Mouse (Mus musculus): ENCODE measurements around the gene Rpl29. TPM values are rescaled to one million over a fixed set of nuclear protein-coding genes. Genes with fewer than 3 reads are reported as not detected.
A peak's percentile ranks its signal among the peaks of the same experiment; 100 is the strongest.

The Rpl29 gene
- total RNA-seq (2021) = 100 to 1,000 TPM; 339 to 377 TPM
- long read RNA-seq, experiment 1, transcript Rpl29-203 (4 exons, 733 nt) = major isoform, 13 of 22 reads
- long read RNA-seq, experiment 1, partial matches to known transcripts = 0 of 22 reads
- long read RNA-seq, experiment 1, other reads (novel, unspliced or antisense) = 3 of 22 reads
- long read RNA-seq, experiment 2, transcript Rpl29-201 (4 exons, 710 nt) = minor isoform, 16 of 84 reads
- long read RNA-seq, experiment 2, transcript Rpl29-203 (4 exons, 733 nt) = major isoform, 59 of 84 reads
- long read RNA-seq, experiment 2, transcript Rpl29-204 (3 exons, 845 nt) = minor isoform, 6 of 84 reads
- long read RNA-seq, experiment 2, partial matches to known transcripts = 0 of 84 reads
- long read RNA-seq, experiment 2, other reads (novel, unspliced or antisense) = 3 of 84 reads

DNA sequence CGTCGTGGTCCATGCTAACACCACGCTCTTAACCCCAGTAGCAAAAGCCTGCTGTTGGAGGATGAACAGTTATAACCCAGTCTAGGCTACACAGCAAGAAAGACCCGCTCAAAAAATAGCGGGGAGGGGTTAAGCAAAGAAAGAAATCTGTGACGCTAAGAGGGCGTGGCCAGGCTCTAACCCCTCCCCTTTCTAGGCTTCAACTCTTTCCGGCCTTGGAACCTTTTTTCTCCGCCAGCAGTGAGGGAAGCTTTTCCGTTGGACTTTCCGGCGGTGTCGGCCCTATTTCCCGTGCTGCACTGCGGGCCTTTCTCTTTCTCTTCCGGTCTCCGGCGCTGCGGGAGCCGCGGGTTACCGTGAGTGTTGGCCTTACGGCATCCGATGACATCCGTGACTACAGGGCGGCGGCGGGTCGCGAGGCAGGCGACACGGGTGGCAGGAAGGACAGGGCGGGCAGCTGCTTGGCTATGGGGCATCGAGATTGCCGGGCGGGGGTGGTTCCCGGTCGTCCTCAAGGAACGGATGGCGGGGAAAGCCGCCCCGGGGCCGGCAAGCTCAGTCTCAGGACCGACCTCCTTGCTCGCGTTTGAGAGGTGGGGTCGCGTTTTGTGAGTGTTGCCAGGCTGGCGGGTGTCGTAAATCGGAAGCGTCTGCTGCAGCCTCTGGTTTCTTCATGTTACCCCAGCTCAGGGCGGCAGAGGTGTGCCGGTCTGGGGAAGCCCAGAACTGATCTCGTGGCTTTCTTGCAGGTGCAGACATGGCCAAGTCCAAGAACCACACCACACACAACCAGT, at the start of gene Rpl29:
Gene Rpl29 (plus strand): TSS at position 234 of the 794 bp plus-strand sequence.
- peak; percentile 92 to 93 for DNase-seq (ENCODE audit: low spot score in 2 of 2)

DNA sequence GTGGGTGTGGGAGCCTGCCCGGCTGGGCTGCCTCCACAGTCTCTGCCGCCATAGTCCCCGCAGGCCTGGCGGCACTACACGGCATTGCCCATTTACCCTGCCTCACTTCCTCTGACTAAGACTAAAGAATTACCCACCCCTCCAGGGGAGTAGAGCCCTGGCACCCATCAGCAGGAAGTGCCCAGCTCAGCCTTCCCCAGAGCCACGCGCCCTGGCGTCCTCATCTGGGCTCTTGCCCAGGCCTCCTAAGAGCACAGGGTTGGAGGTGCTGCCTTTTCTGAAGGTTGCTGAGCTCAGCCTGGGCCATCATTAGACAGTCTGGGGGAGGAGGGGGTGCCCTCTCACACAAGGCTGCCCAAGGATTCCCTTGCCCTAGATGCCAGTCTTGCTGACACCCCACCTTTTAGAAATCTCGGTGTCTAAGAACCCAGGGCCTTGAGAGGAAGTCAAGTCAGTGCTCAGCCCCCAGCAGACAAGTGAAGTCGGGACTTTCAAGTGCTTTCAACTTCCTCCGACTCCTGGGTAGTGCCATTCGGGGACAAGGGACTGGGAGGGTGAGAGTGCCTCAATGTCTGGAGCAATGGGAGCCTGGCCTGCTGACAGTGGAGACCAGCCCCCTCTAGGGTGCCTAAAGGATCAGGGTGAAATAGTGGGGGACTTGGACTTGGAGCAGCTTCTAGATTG, 42.9 kb upstream of the Rpl29 start:
- no peak for DNase-seq (ENCODE audit: low spot score in 2 of 2)

GRCm38 (mm10) chr9:106392828-106393527, 36.3 kb upstream of the Rpl29 start:
- DNase-seq (ENCODE audit: low spot score in 2 of 2) = no peak

DNA sequence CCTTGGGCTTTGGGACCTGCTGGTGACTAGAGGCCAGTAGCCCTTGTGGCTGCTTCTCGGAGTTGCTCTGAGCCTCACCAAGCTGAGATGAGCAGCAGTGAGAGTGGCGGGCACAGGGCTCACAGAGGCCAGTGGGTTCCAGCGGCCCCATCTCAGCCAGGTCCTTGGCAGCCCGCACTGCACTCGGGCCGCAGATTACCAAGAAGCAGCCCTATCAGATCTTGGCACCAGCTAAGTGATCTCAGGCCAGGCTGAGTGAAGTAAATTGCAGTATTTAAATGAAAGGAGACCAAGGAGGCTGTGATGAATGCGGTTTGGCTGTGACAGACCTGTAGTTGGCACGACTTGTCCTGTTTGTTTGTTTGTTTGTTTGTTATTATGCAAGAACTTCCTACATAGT, 35.7 kb upstream of the Rpl29 start:
- no peak for DNase-seq (ENCODE audit: low spot score in 2 of 2)

- no peak for DNase-seq (ENCODE audit: low spot score in 2 of 2)
These were observed 34.3 kb upstream of the Rpl29 start for GRCm38 (mm10) chr9:106394649-106395602.

DNA sequence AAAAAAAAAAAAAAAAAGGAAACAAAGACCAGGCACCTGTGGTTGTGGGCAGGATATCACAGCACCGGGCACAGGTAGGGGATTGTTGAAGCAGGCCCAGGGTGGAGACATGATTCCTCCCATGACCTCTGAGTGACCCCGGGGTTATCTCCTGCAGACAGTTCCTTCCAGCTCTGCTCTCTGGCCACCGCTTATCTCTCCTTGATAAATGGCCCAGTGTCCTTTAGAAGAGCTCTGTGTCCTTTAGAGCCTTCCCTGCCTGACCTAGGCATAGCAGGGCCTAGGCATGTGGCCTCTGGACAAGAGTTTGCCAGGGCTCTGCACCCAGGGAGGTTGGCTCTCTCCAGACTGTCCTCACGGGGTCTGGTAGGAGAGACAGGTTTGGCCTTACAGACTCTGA, 31.5 kb upstream of the Rpl29 start:
- DNase-seq (ENCODE audit: low spot score in 2 of 2) = no peak

DNA sequence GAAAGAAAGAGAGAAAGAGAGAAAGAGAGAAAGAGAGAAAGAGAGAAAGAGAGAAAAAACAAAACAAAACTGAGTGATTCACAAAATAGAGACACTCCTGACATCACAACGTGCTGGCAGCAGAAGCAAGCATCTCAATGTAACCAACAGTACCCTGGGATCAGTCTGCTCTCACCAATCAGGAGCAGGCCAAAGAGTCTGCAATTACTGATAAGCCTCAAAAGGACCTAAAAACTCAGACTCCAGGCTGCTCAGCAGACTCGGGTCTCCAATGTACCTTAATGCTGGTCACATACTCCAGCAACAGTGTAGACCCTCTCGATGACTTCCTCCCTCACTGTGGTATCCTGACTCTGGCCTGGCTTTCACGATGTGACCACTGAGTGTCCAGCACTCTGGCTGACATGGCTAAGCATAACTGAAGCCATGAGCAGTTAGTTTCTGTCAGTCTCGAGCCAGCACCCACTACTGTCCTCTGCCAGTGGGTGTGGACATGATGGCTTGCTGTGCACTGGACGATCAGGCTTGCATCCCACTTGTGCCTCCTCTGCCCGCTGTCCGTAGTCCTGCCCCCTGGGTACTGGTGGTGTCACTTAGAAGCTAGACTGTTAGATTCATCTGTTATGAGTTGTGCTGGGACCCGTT, 30.5 kb upstream of the Rpl29 start:
- DNase-seq (ENCODE audit: low spot score in 2 of 2) = no peak

GRCm38 (mm10) chr9:106399808-106400207, 29.4 kb upstream of the Rpl29 start:
- DNase-seq (ENCODE audit: low spot score in 2 of 2) = no peak

DNA sequence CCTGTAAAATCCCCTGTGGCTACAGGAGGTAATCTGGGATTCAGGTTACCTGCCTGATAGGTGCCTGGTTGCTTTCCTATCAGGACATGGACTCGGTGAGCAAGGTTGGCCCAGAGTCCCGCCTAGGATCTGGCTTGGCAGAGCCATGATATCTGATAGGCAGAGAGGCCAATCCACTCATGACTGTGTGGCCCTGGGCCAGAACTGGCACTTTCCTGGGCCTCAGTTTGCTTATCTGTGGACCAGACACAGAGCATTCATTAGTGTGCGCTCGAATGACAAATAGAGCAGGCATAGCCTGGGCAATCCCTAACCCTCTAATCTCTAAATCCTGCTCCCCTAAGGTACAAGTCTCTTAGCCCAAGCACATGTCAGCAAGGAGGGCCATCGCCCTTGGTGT, 27.1 kb upstream of the Rpl29 start:
- DNase-seq (ENCODE audit: low spot score in 2 of 2) = no peak

DNA sequence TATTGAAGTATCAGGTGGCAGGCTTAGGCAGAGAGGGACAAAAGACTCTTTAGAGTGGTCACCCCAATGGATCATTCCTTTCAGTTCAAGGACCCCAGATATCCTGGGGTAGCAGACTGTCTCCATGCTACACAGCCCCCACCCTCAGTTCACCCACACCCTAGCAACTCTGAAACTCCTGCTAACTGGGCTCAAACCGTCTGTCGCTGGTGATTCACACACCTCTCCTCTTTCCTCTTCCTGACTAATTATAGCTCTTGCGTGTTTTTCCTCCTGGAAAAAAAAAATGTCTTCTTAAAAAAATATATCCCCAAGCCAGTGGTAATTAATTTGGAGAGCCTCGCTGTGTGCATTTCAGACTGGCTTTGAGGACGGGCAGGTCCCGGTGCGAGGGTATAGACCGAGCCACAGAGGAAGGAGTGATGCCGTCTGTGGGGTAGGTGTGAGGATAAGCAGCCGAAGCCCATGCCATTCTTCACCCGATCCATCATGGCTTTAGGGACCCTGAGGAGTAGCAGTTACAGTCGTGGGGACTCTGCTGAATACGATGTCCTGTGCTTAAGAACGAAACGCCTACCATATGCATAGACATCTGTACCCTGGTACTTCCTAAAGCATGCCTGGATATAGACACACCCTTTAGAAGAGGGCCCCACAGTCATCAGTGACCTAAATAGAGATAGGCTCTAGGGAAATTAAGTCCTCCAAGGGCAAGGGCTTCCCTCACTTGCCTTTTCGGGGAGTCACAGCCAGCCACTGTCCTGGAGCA, 26.5 kb upstream of the Rpl29 start:
- no peak for DNase-seq (ENCODE audit: low spot score in 2 of 2)

DNA sequence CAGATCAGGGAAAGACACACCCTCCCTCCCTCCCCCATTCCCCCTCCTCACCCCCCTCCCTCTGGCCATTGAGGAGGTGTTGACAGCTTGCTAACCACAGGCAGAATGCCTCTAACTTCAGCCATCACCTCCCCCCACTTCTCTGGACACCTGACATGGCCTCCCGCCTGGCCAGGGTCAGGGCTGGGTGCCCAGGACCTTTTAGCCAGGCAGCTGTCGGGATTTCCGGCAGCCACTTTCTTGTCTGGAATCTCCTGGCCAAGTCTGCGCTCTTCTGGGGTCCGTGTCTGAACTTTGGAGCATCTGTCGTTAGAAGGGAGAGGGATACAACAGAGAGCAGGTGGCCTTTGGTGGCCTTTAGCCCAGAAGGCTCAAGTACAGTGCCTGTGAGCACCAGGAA, 24.0 kb upstream of the Rpl29 start:
- DNase-seq (ENCODE audit: low spot score in 2 of 2) = no peak

GRCm38 (mm10) chr9:106406443-106407078, 22.7 kb upstream of the Rpl29 start:
- no peak for DNase-seq (ENCODE audit: low spot score in 2 of 2)

- no peak for DNase-seq (ENCODE audit: low spot score in 2 of 2)
These were observed 20.2 kb upstream of the Rpl29 start for GRCm38 (mm10) chr9:106409096-106409495.

DNA sequence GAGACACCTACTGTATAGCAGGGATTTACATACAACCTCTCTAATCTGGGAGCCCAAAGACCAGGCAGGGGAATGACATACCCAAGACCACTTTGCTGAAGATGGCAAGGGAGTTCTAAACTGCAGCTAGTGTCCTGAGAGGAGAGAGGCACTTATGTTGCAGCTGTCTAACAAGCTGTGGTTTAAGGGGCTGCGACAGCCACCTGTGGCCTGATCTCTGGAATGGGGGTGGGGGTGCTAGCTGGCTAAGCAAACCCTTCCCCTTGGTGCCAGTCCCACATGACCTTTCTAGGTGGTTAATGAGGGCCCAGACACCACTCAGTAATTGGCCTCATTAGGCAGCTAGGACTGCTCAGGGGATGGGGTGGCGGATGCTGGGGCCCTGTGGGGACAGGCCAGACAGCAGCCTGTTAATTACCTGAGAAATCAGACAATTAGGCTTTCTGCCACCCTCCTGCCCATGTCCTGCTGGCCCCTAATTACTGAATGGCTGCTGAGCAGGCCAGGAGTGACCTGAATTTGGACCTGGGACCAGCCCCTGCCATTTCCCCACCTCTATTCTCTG, 19.1 kb upstream of the Rpl29 start:
- no peak for DNase-seq (ENCODE audit: low spot score in 2 of 2)

DNA sequence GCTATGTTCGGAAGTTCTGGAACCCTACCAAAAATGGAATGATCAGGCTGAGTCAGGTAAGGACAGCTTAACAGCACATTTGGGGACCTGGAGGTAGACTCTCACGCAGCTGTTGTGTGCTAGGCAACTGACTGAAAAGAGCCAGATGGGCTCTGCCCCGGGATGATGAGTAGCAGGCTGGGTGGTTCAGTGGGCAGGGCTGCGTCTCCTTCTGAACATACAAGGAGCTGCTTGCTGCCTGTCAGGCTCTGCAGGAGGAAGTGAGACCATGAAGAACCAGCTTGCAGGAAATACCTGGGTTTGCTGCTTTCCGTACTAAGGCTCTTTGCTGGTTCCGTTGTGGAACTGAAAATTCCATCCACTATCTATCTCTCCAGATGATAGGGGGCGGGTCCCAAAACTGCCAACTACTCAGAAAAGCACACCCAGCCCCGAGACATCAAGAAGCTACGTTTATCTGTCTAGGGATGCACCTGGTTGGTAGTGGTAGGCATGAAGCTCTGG, 18.1 kb upstream of the Rpl29 start:
- no peak for DNase-seq (ENCODE audit: low spot score in 2 of 2)

DNA sequence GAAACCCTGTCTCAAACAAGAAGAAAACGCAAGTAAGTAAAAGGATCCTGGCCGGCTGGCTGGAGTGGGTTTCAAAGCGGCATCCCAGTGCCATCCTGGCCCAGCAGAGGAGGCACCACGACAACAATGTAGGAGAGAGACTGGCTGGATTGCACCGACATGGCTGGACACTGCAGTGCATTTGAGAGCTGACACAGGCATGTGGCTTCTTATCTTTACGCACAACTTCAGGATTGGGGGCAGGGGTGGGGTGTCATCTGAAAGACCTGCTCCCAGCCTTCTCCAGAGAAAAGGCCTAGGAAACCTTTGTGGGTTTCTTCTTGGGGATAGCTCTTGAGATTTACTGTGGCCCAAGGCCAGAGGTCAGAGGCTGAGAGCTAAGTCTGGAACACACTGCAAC, 17.5 kb upstream of the Rpl29 start:
- DNase-seq (ENCODE audit: low spot score in 2 of 2) = no peak

GRCm38 (mm10) chr9:106412210-106412609, 17.0 kb upstream of the Rpl29 start:
- DNase-seq (ENCODE audit: low spot score in 2 of 2) = no peak

DNA sequence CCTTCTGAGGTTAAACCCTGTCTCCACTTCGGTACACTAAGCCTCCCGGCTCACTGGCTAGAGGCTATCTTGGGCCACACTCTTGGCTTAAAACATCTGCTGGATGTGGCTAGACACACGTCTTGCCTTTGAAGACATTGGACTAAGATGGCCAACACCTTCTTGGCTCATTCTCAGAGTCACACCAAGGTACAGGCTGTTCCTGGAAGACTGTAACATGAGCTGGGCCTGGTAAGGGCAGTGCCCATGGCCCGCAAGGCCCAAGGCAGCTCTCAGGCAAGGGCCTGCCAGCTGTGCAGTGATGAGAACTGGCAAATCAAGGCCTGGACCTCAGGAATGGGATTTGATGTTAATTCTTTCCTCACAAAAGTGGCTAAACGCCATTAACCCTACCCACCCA, 15.6 kb upstream of the Rpl29 start:
- no peak for DNase-seq (ENCODE audit: low spot score in 2 of 2)

Measured in adrenal gland, adult 18-20 months (tissue).